Mouse (Mus musculus) erythroblast, embryonic 14.5 days (primary cell): ENCODE results near the gene Fbxl17.

Experiments used
- GATA1 ChIP-seq: IDR thresholded peaks from 2 replicates; pipeline ENCODE4 v1.6.1; 2012; ENCODE audit warnings: low read length, inconsistent platforms, mixed read lengths
- TAL1 ChIP-seq: IDR thresholded peaks from 3 replicates; pipeline ENCODE4 v1.6.1; 2012; ENCODE audit warnings: low read length, inconsistent platforms, mixed read lengths

- TF ChIP-seq TAL1 (no peak), GATA1 (no peak)
Measured at GRCm38 (mm10) chr17:63351682-63352081, 148.1 kb downstream of the Fbxl17 start.
